Mouse (Mus musculus) kidney, adult 2 months (tissue): ENCODE results near the gene Trim30d.
"Not testable (repeated sequence)": the region's sequence is repeated elsewhere in the genome, so short reads cannot be mapped to it uniquely, and the experiment has no call there.

Source experiments
- CTCF ChIP-seq: fragments of 200-500 bp; conservative IDR thresholded peaks from 2 replicates; pipeline ENCODE4 v1.5.1; 2011; ENCODE audit warnings: low read depth, mild to moderate bottlenecking, control low read depth, low read length, moderate library complexity, mixed read lengths; ENCODE audit not compliant: insufficient read depth, insufficient read length
- POLR2A ChIP-seq: fragments of 200-500 bp; IDR thresholded peaks from one replicate; pipeline ENCODE4 v1.6.1; 2011; ENCODE audit warnings: low read depth, low read length, control low read depth

DNA sequence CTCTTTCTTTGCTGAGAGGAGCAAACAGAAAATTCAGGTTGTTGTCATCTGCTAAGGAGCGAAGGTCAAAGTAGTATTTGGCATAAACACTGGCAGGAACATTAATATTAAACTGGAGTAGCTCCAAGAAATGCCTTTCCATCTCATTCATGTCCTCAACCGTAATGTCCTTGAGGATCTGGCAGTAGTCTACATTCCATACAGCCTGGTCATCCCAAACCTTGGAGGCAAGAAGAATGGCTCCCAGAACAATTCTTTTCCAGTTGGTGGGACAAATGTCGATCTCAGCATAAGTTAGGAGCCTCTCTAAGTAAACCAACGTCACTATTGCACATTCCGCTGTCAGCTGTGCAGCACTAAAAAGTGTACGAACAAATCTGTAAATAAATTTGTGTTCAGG lies 6.5 kb downstream of the Trim30d start:
- not testable (repeated sequence) for TF ChIP-seq CTCF, POLR2A
